Mouse (Mus musculus) midbrain, embryonic 16.5 days (tissue): ENCODE data around the gene Gm17409. TPM values are rescaled to one million over a fixed set of nuclear protein-coding genes. Genes with fewer than 3 reads are reported as not detected.

Source experiments
- ATAC-seq: fragments of 200-750 bp; cut with Nextera tagmentation; 2 replicates; pipeline ENCODE4 v1.8.0; 2017; ENCODE audit warnings: moderate TSS enrichment
- H3K27ac ChIP-seq: fragments of 300-500 bp; sonication (generic); 2 replicates; pipeline ENCODE4 v1.5.1; 2014; ENCODE audit warnings: mild to moderate bottlenecking, low read length, mixed read lengths
- H3K27me3 ChIP-seq: fragments of 300-500 bp; sonication (generic); 2 replicates; pipeline ENCODE4 v1.6.1; 2014; ENCODE audit warnings: low read depth, low read length, mixed read lengths; ENCODE audit not compliant: control insufficient read depth, insufficient read depth
- H3K36me3 ChIP-seq: fragments of 300-500 bp; sonication (generic); 2 replicates; pipeline ENCODE4 v1.6.1; 2014; ENCODE audit warnings: mild to moderate bottlenecking, low read length, moderate library complexity, mixed read lengths; ENCODE audit not compliant: control insufficient read depth, insufficient read depth
- H3K4me1 ChIP-seq: fragments of 300-500 bp; sonication (generic); 2 replicates; pipeline ENCODE4 v1.6.1; 2014; ENCODE audit warnings: mild to moderate bottlenecking, low read length, mixed read lengths; ENCODE audit not compliant: control insufficient read depth, insufficient read depth
- H3K4me2 ChIP-seq: fragments of 300-500 bp; sonication (generic); 2 replicates; pipeline ENCODE4 v1.6.1; 2014; ENCODE audit warnings: mild to moderate bottlenecking, low read length, mixed read lengths
- H3K4me3 ChIP-seq: fragments of 300-500 bp; sonication (generic); 2 replicates; pipeline ENCODE4 v1.5.1; 2014; ENCODE audit warnings: low read depth, mild to moderate bottlenecking, low read length, moderate library complexity, mixed read lengths
- H3K9ac ChIP-seq: fragments of 300-500 bp; sonication (generic); 2 replicates; pipeline ENCODE4 v1.6.1; 2014; ENCODE audit warnings: low read depth, low read length, mixed read lengths
- H3K9me3 ChIP-seq: fragments of 300-500 bp; sonication (generic); replicated peaks from 2 replicates; pipeline ENCODE4 v1.6.1; 2014; ENCODE audit warnings: mild to moderate bottlenecking, low read length, mixed read lengths; ENCODE audit not compliant: control insufficient read depth, poor library complexity, severe bottlenecking
- WGBS: fragments of 180-500 bp; shearing (Covaris S2); extraction: QIAGEN DNeasy Blood & Tissue Kit; methylation state at CpG from one replicate; pipeline ENCODE4 v1.1.7; 2014; 5-methylcytosine and 5-hydroxymethylcytosine counted together
- polyA plus RNA-seq: library from polyadenylated mRNA; unstranded; fragments of >200 nt; fragmentation: Nextera tagmentation; extraction: Ambion mirVana; gene quantifications from 2 replicates; pipeline ENCODE4 v1.2.1, GENCODE M21; 2015

Gm17409 gene
- polyA plus RNA-seq, 1 experiment from 2014 or later: not detected

GRCm38 (mm10) chr2:58447001-58447400 is 22.9 kb upstream of the Gm17409 start:
- H3K4me2 ChIP-seq: no peak overlapping the region
- H3K27ac ChIP-seq: no peak overlapping the region
- H3K4me1 ChIP-seq: no peaks in the 10 kb centered on the region
- H3K9me3 ChIP-seq: no peaks in the 10 kb centered on the region
- H3K27me3 ChIP-seq: no peaks in the 10 kb centered on the region
- no peak for ATAC-seq
- peaks cover 14% of the 10 kb centered on the region for H3K36me3 ChIP-seq
- no peak overlapping the region for H3K9ac ChIP-seq
- WGBS: 96% methylated on average over 15 of the region's 15 CpGs
- no peak overlapping the region for H3K4me3 ChIP-seq

GRCm38 (mm10) chr2:58454095-58454865 is 15.6 kb upstream of the Gm17409 start:
- no peak overlapping the region for H3K4me3 ChIP-seq
- H3K4me2 ChIP-seq: no peak overlapping the region
- H3K27me3 ChIP-seq: no peaks in the 10 kb centered on the region
- no peak overlapping the region for H3K27ac ChIP-seq
- ATAC-seq: no peak
- no peaks in the 10 kb centered on the region for H3K4me1 ChIP-seq
- H3K9me3 ChIP-seq: no peaks in the 10 kb centered on the region
- H3K36me3 ChIP-seq: peaks cover 15% of the 10 kb centered on the region
- WGBS: 89% methylated on average over 16 of the region's 16 CpGs
- H3K9ac ChIP-seq: no peak overlapping the region

DNA sequence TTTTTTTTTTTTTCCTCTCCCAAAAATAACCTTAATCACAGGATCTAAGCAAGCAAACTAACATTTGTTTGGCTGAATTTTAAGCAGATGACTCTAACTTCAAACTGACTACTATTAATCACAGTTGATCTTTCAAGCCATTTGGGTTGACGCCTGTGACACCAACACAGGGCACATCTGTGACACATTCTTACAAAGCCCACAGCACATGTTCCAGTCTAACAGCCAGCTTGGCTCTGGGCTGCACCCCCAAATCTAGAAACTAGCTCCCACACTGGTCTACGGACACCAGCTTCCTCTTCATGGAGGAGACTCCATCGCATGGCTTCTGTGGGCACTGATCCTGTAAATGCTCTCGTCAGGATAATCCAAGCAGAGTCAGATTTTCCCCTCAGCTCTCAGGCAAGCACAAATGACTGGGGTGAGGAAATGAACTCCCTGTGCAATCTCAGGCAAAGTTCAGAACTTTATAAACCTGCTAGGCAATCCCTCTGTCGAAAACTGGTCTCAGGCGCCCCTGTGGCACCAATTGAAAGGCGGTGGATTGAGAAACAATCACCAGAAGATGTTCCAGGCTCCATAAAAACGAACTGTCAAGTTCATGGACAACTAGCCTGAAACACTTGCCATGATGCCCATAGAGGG is 13.0 kb upstream of the Gm17409 start:
- Histone ChIP-seq H3K9me3 (no peaks in the 10 kb centered on the region), H3K27me3 (no peaks in the 10 kb centered on the region), H3K9ac (no peak overlapping the region), H3K36me3 (peaks cover 19% of the 10 kb centered on the region), H3K27ac (no peak overlapping the region), H3K4me2 (no peak overlapping the region), H3K4me1 (no peaks in the 10 kb centered on the region), H3K4me3 (no peak overlapping the region)
- no peak for ATAC-seq
- WGBS: 96% methylated on average over 8 of the region's 8 CpGs

GRCm38 (mm10) chr2:58457488-58457865 is 12.4 kb upstream of the Gm17409 start:
- no peak overlapping the region for H3K4me3 ChIP-seq
- H3K36me3 ChIP-seq: peaks cover 19% of the 10 kb centered on the region
- H3K4me1 ChIP-seq: no peaks in the 10 kb centered on the region
- no peak for ATAC-seq
- H3K27ac ChIP-seq: no peak overlapping the region
- no peak overlapping the region for H3K4me2 ChIP-seq
- H3K9me3 ChIP-seq: no peaks in the 10 kb centered on the region
- H3K27me3 ChIP-seq: no peaks in the 10 kb centered on the region
- no peak overlapping the region for H3K9ac ChIP-seq
- WGBS: 99% methylated on average over 5 of the region's 5 CpGs

- H3K36me3 ChIP-seq: peaks cover 25% of the 10 kb centered on the region
- H3K27ac ChIP-seq: no peak overlapping the region
- no peaks in the 10 kb centered on the region for H3K27me3 ChIP-seq
- H3K4me3 ChIP-seq: no peak overlapping the region
- no peak overlapping the region for H3K9ac ChIP-seq
- no peaks in the 10 kb centered on the region for H3K4me1 ChIP-seq
- no peak for ATAC-seq
- 86% methylated on average over 14 of the region's 14 CpGs for WGBS
- no peaks in the 10 kb centered on the region for H3K9me3 ChIP-seq
- H3K4me2 ChIP-seq: no peak overlapping the region
Observed at GRCm38 (mm10) chr2:58458820-58459371, 11.0 kb upstream of the Gm17409 start.

- WGBS: 95% methylated on average over 7 of the region's 7 CpGs
- no peaks in the 10 kb centered on the region for H3K27me3 ChIP-seq
- H3K4me2 ChIP-seq: no peak overlapping the region
- H3K4me3 ChIP-seq: no peak overlapping the region
- H3K36me3 ChIP-seq: peaks cover 21% of the 10 kb centered on the region
- no peaks in the 10 kb centered on the region for H3K4me1 ChIP-seq
- H3K27ac ChIP-seq: no peak overlapping the region
- H3K9ac ChIP-seq: no peak overlapping the region
- no peaks in the 10 kb centered on the region for H3K9me3 ChIP-seq
- ATAC-seq: no peak
Observed at GRCm38 (mm10) chr2:58470290-58470689, 374 bp downstream of the Gm17409 start.

DNA sequence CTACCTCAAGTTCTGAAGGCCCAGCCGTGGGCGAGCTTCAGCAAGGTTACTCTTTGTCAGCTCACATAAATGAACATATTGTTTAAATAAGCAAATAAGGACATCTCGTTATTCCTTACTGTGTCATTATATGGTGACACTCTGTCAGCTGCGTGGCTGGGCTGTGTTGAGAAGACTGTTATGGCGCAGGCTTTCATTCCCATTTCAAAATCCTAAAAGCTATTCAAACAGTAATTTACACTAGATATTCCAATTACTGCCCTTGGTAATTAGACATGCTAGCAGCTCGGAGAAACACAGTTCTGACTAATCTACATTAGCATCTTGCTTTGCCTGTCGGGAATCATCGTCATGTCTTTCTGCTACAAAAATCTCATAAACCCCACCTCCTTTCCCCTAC is 5.7 kb downstream of the Gm17409 start:
- no peaks in the 10 kb centered on the region; the same call in 1 of the 2 replicates for H3K36me3 ChIP-seq
- WGBS: 76% methylated on average over 8 of the region's 8 CpGs
- no peak overlapping the region for H3K9ac ChIP-seq
- no peak overlapping the region for H3K27ac ChIP-seq
- no peaks in the 10 kb centered on the region for H3K4me1 ChIP-seq
- no peaks in the 10 kb centered on the region for H3K9me3 ChIP-seq
- no peak overlapping the region for H3K4me2 ChIP-seq
- no peak overlapping the region for H3K4me3 ChIP-seq
- ATAC-seq: 0 out of 2 replicates have a peak, but pooled peaks have one; percentile 26
- H3K27me3 ChIP-seq: no peaks in the 10 kb centered on the region

GRCm38 (mm10) chr2:58476956-58477715 is 7.2 kb downstream of the Gm17409 start:
- ATAC-seq: peak; percentile 66; the same call in 1 of the 2 replicates
- no peaks in the 10 kb centered on the region for H3K27me3 ChIP-seq
- H3K9me3 ChIP-seq: no peaks in the 10 kb centered on the region
- no peak overlapping the region for H3K27ac ChIP-seq
- H3K9ac ChIP-seq: no peak overlapping the region
- WGBS: 64% methylated on average over 12 of the region's 12 CpGs
- H3K4me1 ChIP-seq: 0 out of 2 replicates have a peak, but pooled peaks cover 2% of the 10 kb centered on the region
- no peak overlapping the region for H3K4me2 ChIP-seq
- no peaks in the 10 kb centered on the region; the same call in 1 of the 2 replicates for H3K36me3 ChIP-seq
- no peak overlapping the region for H3K4me3 ChIP-seq
